Mouse (Mus musculus): Measurements from ENCODE around the gene Armt1. TPM values are rescaled to one million over a fixed set of nuclear protein-coding genes. Genes with fewer than 3 reads are reported as not detected.
"Not testable (repeated sequence)": the region's sequence is repeated elsewhere in the genome, so short reads cannot be mapped to it uniquely, and the experiment has no call there.

The Armt1 gene
- polyA plus RNA-seq, 1 experiment = 7.2 TPM

GRCm38 (mm10) chr10:4431746-4432122 lies 533 bp upstream of the Armt1 start:
- no peak for DNase-seq
- H3K4me1 ChIP-seq (ENCODE audit: control insufficient read depth, insufficient read depth, low read length) = 0 out of 2 replicates have a peak, but pooled peaks cover 4% of the 10 kb centered on the region
- 14% methylated on average over 5 of the region's 5 CpGs for WGBS
- TF ChIP-seq POLR2A (IDR thresholded peaks at IDR 0.05; ENCODE audit: borderline replicate concordance, extremely low read depth, low read depth, low read length) = no peak
- TF ChIP-seq CTCF (IDR thresholded peaks at IDR 0.05; ENCODE audit: insufficient read depth, low read length) = no peak
- H3K4me3 ChIP-seq (replicated peaks; ENCODE audit: extremely low read depth, low read depth, low read length) = peak overlapping the region; percentile 83

DNA sequence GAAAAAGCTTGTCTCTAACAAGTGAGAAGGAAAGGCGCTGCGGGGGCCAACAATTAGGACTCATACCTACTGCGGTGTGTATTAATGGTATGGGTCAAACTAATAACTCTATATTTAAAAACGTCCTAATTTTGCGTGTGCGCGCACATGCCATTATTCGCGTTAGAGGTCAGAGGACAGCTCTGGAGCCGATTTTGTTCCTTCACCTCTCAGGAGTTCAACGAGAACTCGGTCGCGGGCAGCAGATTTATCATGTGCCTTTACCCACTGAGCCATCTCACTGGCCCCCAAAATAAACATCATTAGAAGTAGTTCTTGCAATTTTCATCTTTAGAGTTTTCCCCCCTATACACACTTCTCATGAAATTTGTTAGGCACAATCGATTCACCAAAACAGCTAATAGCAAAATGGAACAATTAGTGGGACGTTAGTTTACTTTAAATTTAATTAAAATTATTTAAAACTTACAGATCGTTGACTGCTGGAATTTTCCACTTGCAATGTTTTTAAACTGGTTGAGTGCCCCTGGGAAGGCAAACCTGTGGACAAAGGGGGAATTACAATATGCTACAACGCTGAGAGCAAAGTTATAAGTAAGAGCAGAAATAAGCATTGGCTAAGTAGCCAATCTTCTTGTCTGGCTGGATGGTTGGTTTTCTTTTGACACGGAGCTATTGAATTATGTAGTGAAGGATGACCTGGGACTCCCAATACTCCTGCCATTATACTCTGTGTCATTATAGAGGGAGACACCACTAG lies 909 bp downstream of the Armt1 start:
- TF ChIP-seq POLR2A (IDR thresholded peaks at IDR 0.05; ENCODE audit: borderline replicate concordance, extremely low read depth, low read depth, low read length) (no peak), CTCF (IDR thresholded peaks at IDR 0.05; ENCODE audit: insufficient read depth, low read length) (no peak)
- 7% methylated on average over 19 of the region's 19 CpGs for WGBS
- H3K4me3 ChIP-seq (replicated peaks; ENCODE audit: extremely low read depth, low read depth, low read length) = peak overlapping the region; percentile 92
- DNase-seq = no peak
- H3K4me1 ChIP-seq (ENCODE audit: control insufficient read depth, insufficient read depth, low read length) = 0 out of 2 replicates have a peak, but pooled peaks cover 4% of the 10 kb centered on the region

- not testable (repeated sequence) for H3K4me1 ChIP-seq (ENCODE audit: control insufficient read depth, insufficient read depth, low read length); DNase-seq; H3K4me3 ChIP-seq (replicated peaks; ENCODE audit: extremely low read depth, low read depth, low read length)
- 70% methylated on average over 2 of the region's 2 CpGs for WGBS
These were observed 1.6 kb downstream of the Armt1 start for GRCm38 (mm10) chr10:4433871-4434270.

GRCm38 (mm10) chr10:4435416-4435815 lies 3.1 kb downstream of the Armt1 start:
- 77% methylated on average over 3 of the region's 3 CpGs for WGBS
- TF ChIP-seq CTCF (IDR thresholded peaks at IDR 0.05; ENCODE audit: insufficient read depth, low read length) (no peak), POLR2A (IDR thresholded peaks at IDR 0.05; ENCODE audit: borderline replicate concordance, extremely low read depth, low read depth, low read length) (no peak)
- H3K4me1 ChIP-seq (ENCODE audit: control insufficient read depth, insufficient read depth, low read length) = 0 out of 2 replicates have a peak, but pooled peaks cover 4% of the 10 kb centered on the region
- no peak for DNase-seq
- no peak overlapping the region for H3K4me3 ChIP-seq (replicated peaks; ENCODE audit: extremely low read depth, low read depth, low read length)

DNA sequence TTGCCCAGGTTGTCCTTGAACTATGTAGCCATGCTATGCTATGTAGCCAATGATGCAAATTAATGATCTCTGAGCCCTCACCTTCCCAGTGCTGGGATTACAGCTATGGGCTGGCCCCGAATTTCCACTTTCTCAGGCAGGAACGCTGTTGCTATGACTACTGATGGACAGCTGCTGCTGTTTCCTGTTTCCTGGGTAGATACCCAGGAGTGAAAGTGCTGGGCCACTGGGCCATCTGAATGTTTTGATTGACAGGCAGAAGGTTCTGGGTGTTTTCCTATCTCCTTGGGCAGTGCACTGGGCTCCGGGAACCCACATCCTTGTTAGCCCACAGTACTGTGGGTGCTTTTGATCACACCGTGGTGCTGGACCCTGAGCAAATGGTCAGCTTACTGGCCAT lies 24.1 kb downstream of the Armt1 start:
- TF ChIP-seq CTCF (IDR thresholded peaks at IDR 0.05; ENCODE audit: insufficient read depth, low read length) = no peak
- TF ChIP-seq POLR2A (IDR thresholded peaks at IDR 0.05; ENCODE audit: borderline replicate concordance, extremely low read depth, low read depth, low read length) = no peak

GRCm38 (mm10) chr10:4460201-4460600 lies 27.9 kb downstream of the Armt1 start:
- H3K4me1 ChIP-seq (ENCODE audit: control insufficient read depth, insufficient read depth, low read length) = no peaks in the 10 kb centered on the region
- no peak for DNase-seq
- no peak overlapping the region for H3K4me3 ChIP-seq (replicated peaks; ENCODE audit: extremely low read depth, low read depth, low read length)
- no peak for TF ChIP-seq POLR2A (IDR thresholded peaks at IDR 0.05; ENCODE audit: borderline replicate concordance, extremely low read depth, low read depth, low read length)
- no peak for TF ChIP-seq CTCF (IDR thresholded peaks at IDR 0.05; ENCODE audit: insufficient read depth, low read length)
- 97% methylated on average over 2 of the region's 2 CpGs for WGBS

More for the DNA sequence above, 24.1 kb downstream of the Armt1 start:
- DNase-seq = no peak
- 63% methylated on average over 4 of the region's 4 CpGs for WGBS
- Histone ChIP-seq H3K4me3 (replicated peaks; ENCODE audit: extremely low read depth, low read depth, low read length) (no peak overlapping the region), H3K4me1 (ENCODE audit: control insufficient read depth, insufficient read depth, low read length) (no peaks in the 10 kb centered on the region)

GRCm38 (mm10) chr10:4465799-4466198 lies 33.5 kb downstream of the Armt1 start:
- TF ChIP-seq POLR2A (IDR thresholded peaks at IDR 0.05; ENCODE audit: borderline replicate concordance, extremely low read depth, low read depth, low read length) = no peak
- TF ChIP-seq CTCF (IDR thresholded peaks at IDR 0.05; ENCODE audit: insufficient read depth, low read length) = no peak
- H3K4me3 ChIP-seq (replicated peaks; ENCODE audit: extremely low read depth, low read depth, low read length) = no peak overlapping the region
- no peak for DNase-seq
- H3K4me1 ChIP-seq (ENCODE audit: control insufficient read depth, insufficient read depth, low read length) = no peaks in the 10 kb centered on the region
- 60% methylated on average over 7 of the region's 7 CpGs for whole genome bisulfite sequencing

DNA sequence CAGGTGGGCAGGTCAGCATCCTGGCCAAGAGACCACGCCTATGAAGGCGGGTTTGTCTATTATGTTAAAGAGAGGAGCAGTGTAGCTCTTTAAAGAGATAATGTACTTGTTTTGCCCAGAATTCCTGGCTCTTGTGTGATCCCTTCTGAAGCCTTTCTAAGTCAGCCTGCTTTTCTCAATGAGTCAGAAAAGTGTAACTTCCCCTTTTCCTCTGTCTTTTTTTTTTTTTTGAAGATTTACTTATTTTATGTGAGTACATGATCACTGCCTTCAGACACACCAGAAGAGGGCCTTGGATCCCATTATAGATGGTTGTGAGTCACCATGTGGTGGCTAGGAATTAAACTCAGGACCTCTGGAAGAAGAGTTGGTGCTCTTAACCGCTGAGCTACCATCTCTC lies 37.1 kb downstream of the Armt1 start:
- H3K4me1 ChIP-seq (ENCODE audit: control insufficient read depth, insufficient read depth, low read length) = no peaks in the 10 kb centered on the region
- TF ChIP-seq CTCF (IDR thresholded peaks at IDR 0.05; ENCODE audit: insufficient read depth, low read length) (no peak), POLR2A (IDR thresholded peaks at IDR 0.05; ENCODE audit: borderline replicate concordance, extremely low read depth, low read depth, low read length) (no peak)
- WGBS = 81% methylated on average over 3 of the region's 3 CpGs
- H3K4me3 ChIP-seq (replicated peaks; ENCODE audit: extremely low read depth, low read depth, low read length) = no peak overlapping the region
- no peak for DNase-seq

- no peaks in the 10 kb centered on the region for H3K4me1 ChIP-seq (ENCODE audit: control insufficient read depth, insufficient read depth, low read length)
- 75% methylated on average over 11 of the region's 11 CpGs for WGBS
These were observed 41.3 kb downstream of the Armt1 start for GRCm38 (mm10) chr10:4473591-4473993.

DNA sequence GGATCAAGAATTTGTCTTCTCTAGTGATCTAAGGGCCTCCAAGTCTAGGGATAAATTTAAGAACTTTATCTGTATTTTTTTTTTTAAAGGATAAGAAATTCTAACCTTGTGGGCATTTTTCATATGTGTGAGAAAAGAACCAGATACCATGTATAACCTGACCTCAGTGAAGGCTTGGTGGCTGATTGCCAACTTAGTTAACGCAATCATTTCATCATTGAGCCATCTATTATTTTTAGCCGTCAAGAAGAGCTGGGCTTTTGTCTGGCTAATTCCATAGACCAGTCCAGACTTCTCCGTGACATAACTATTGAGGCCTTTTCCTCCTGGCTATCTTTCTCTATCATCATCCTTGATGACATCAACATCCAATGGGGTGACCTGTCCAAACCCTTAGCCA lies 43.2 kb downstream of the Armt1 start:
- no peaks in the 10 kb centered on the region for H3K4me1 ChIP-seq (ENCODE audit: control insufficient read depth, insufficient read depth, low read length)
- 58% methylated on average over 3 of the region's 3 CpGs for WGBS
- TF ChIP-seq CTCF (IDR thresholded peaks at IDR 0.05; ENCODE audit: insufficient read depth, low read length) (no peak), POLR2A (IDR thresholded peaks at IDR 0.05; ENCODE audit: borderline replicate concordance, extremely low read depth, low read depth, low read length) (no peak)
- no peak overlapping the region for H3K4me3 ChIP-seq (replicated peaks; ENCODE audit: extremely low read depth, low read depth, low read length)
- no peak for DNase-seq

More at GRCm38 (mm10) chr10:4473591-4473993, 41.3 kb downstream of the Armt1 start:
- H3K4me3 ChIP-seq (replicated peaks; ENCODE audit: extremely low read depth, low read depth, low read length) = no peak overlapping the region
- TF ChIP-seq CTCF (IDR thresholded peaks at IDR 0.05; ENCODE audit: insufficient read depth, low read length) = no peak
- TF ChIP-seq POLR2A (IDR thresholded peaks at IDR 0.05; ENCODE audit: borderline replicate concordance, extremely low read depth, low read depth, low read length) = no peak
- no peak for DNase-seq

Measured in lung, adult 2 months (tissue).